Mouse (Mus musculus): ENCODE results near the gene Dnase1l2.
"Not testable (repeated sequence)": the region's sequence is repeated elsewhere in the genome, so short reads cannot be mapped to it uniquely, and the experiment has no call there.

The Dnase1l2 gene

GRCm38 (mm10) chr17:24472512-24472911, 29.6 kb upstream of the Dnase1l2 start:
- DNase-seq (ENCODE audit: low spot score) = peak; percentile 90

GRCm38 (mm10) chr17:24470701-24471527, 28.0 kb upstream of the Dnase1l2 start:
- no peak for DNase-seq (ENCODE audit: low spot score)

GRCm38 (mm10) chr17:24469910-24470602, 27.2 kb upstream of the Dnase1l2 start, which contains the start of the genes E4f1 and Pgp:
E4f1 (minus strand) TSS chr17:24470313.
Pgp (plus strand) TSS chr17:24470392.
- DNase-seq (ENCODE audit: low spot score) = peak; percentile 99

- no peak for DNase-seq (ENCODE audit: low spot score)
Measured at GRCm38 (mm10) chr17:24469336-24469909, 26.5 kb upstream of the Dnase1l2 start.

- DNase-seq (ENCODE audit: low spot score) = no peak
Measured at GRCm38 (mm10) chr17:24468636-24469246, 25.8 kb upstream of the Dnase1l2 start.

- peak; percentile 29 for DNase-seq (ENCODE audit: low spot score)
Measured at GRCm38 (mm10) chr17:24463374-24464133, 20.6 kb upstream of the Dnase1l2 start.

GRCm38 (mm10) chr17:24462932-24463331, 20.0 kb upstream of the Dnase1l2 start:
- no peak for DNase-seq (ENCODE audit: low spot score)

- peak; percentile 66 for DNase-seq (ENCODE audit: low spot score)
Measured at GRCm38 (mm10) chr17:24461580-24461979, 18.7 kb upstream of the Dnase1l2 start.

- not testable (repeated sequence) for DNase-seq (ENCODE audit: low spot score)
Measured at GRCm38 (mm10) chr17:24455523-24456206, 12.8 kb upstream of the Dnase1l2 start.

GRCm38 (mm10) chr17:24454756-24455522, 12.0 kb upstream of the Dnase1l2 start:
- peak; percentile 100 for DNase-seq (ENCODE audit: low spot score)

GRCm38 (mm10) chr17:24454218-24454755, 11.4 kb upstream of the Dnase1l2 start:
- DNase-seq (ENCODE audit: low spot score) = no peak

- DNase-seq (ENCODE audit: low spot score) = no peak
Measured at GRCm38 (mm10) chr17:24453372-24453771, 10.5 kb upstream of the Dnase1l2 start.

GRCm38 (mm10) chr17:24451220-24451619, 8.3 kb upstream of the Dnase1l2 start:
- no peak for DNase-seq (ENCODE audit: low spot score)

GRCm38 (mm10) chr17:24449507-24449906, 6.6 kb upstream of the Dnase1l2 start:
- DNase-seq (ENCODE audit: low spot score) = no peak

- no peak for DNase-seq (ENCODE audit: low spot score)
Measured at GRCm38 (mm10) chr17:24446590-24446989, 3.7 kb upstream of the Dnase1l2 start.

- no peak for DNase-seq (ENCODE audit: low spot score)
Measured at GRCm38 (mm10) chr17:24443409-24443808, 504 bp upstream of the Dnase1l2 start.

- no peak for DNase-seq (ENCODE audit: low spot score)
Measured at GRCm38 (mm10) chr17:24442107-24442506, 798 bp downstream of the Dnase1l2 start.

GRCm38 (mm10) chr17:24441148-24441547, 1.8 kb downstream of the Dnase1l2 start:
- peak; percentile 40 for DNase-seq (ENCODE audit: low spot score)

- no peak for DNase-seq (ENCODE audit: low spot score)
Measured at GRCm38 (mm10) chr17:24440377-24440776, 2.5 kb downstream of the Dnase1l2 start.

GRCm38 (mm10) chr17:24437016-24437415, 5.9 kb downstream of the Dnase1l2 start:
- DNase-seq (ENCODE audit: low spot score) = peak; percentile 55
